Mouse (Mus musculus) kidney, adult 2 months (tissue): ENCODE data around the gene Sprr2f. TPM values are rescaled to one million over a fixed set of nuclear protein-coding genes. Genes with fewer than 3 reads are reported as not detected.

Experiments
- DNase-seq: peaks from one replicate; pipeline ENCODE4 v3.0.0; 2021
- H3K27ac ChIP-seq: fragments of 200-500 bp; 2 replicates; pipeline ENCODE4 v1.5.1; 2012; ENCODE audit warnings: low read depth, low read length, control low read depth, inconsistent platforms; ENCODE audit not compliant: insufficient read depth
- H3K27me3 ChIP-seq: fragments of 200-500 bp; replicated peaks from 2 replicates; pipeline ENCODE4 v1.6.1; 2012; ENCODE audit warnings: mild to moderate bottlenecking, moderate library complexity, low read length, inconsistent platforms; ENCODE audit not compliant: control insufficient read depth, insufficient read depth
- H3K36me3 ChIP-seq: fragments of 200-500 bp; 2 replicates; pipeline ENCODE4 v1.6.1; 2012; ENCODE audit warnings: mild to moderate bottlenecking, moderate library complexity, low read length, inconsistent platforms; ENCODE audit not compliant: control insufficient read depth, insufficient read depth
- H3K4me1 ChIP-seq: fragments of 200-500 bp; 2 replicates; pipeline ENCODE4 v1.6.1; 2011; ENCODE audit warnings: low read length; ENCODE audit not compliant: control insufficient read depth, insufficient read depth
- H3K4me3 ChIP-seq: fragments of 200-500 bp; 2 replicates; pipeline ENCODE4 v1.5.1; 2011; ENCODE audit warnings: mild to moderate bottlenecking, low read depth, low read length, control low read depth; ENCODE audit not compliant: insufficient read depth
- CTCF ChIP-seq: fragments of 200-500 bp; conservative IDR thresholded peaks from 2 replicates; pipeline ENCODE4 v1.5.1; 2011; ENCODE audit warnings: low read depth, mild to moderate bottlenecking, control low read depth, low read length, moderate library complexity, mixed read lengths; ENCODE audit not compliant: insufficient read depth, insufficient read length
- POLR2A ChIP-seq: fragments of 200-500 bp; IDR thresholded peaks from one replicate; pipeline ENCODE4 v1.6.1; 2011; ENCODE audit warnings: low read depth, low read length, control low read depth
- WGBS: fragments of 180-500 bp; shearing (Covaris S2); methylation state at CpG from one replicate; pipeline ENCODE4 v1.1.7; 2018; 5-methylcytosine and 5-hydroxymethylcytosine counted together
- polyA plus RNA-seq: library from polyadenylated mRNA; depleted of rRNA; stranded (reverse); fragments of >200 nt; gene quantifications from 2 replicates; pipeline ENCODE4 v1.2.3, GENCODE M21; 2012; rRNA removed

Sprr2f gene
- polyA plus RNA-seq, result 0.25 and 0.54 TPM in 2 replicates

DNA sequence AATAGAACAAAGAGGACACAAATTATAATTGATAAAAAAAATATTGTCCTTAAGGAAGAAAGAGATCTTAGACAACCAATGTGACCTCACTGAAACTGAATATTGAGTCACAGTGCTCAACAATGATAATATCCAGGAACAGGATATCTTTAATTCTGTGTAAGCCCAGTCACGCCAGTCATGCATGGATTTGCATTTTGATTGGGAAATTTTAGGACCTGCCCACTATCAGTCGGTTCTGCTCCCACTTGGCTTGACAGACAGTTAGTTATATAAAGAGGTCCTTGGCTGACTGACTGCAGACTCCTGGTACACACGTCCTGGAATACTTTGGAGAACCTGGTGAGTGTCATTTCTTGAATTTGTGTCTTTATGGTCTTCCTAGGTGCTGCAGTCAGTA lies at the start of gene Sprr2f:
Sprr2f (plus strand) TSS at position 301 of the 400 bp plus-strand sequence.
- no peaks in the 10 kb centered on the region for H3K4me1 ChIP-seq
- no peak for DNase-seq
- H3K27me3 ChIP-seq, result no peaks in the 10 kb centered on the region
- WGBS, result 53% methylated on average over 3 of the region's 3 CpGs
- H3K27ac ChIP-seq, result no peak within 1 kb of the TSS
- H3K36me3 ChIP-seq, result no peaks in the 10 kb centered on the region
- no peak within 1 kb of the TSS for H3K4me3 ChIP-seq
- TF ChIP-seq POLR2A (no peak), CTCF (no peak)

DNA sequence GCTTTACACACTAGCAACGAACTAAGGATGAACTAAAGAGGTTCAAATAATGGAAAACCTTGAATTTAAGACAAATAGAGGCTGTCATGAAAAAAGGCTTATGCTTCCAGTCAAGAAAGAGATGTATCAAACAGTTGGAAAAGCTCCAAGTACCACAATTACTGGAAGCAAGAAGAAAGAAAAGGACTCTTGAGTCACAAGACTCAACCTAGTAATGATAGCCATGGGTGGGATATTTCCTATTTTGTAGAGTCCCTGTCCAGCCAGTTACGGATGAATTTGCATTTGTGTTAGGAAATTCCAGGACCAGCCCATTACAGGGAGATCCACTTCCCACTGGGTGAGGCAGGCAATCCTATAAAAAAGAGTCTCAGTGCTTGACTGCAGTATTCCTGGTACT lies 48.7 kb upstream of the Sprr2f start, which contains the start of gene Sprr2b:
Sprr2b (plus strand) TSS at position 301 of the 400 bp plus-strand sequence.
- TF ChIP-seq POLR2A (no peak), CTCF (no peak)
- 81% methylated on average over 2 of the region's 2 CpGs for WGBS
- no peaks in the 10 kb centered on the region for H3K27me3 ChIP-seq

DNA sequence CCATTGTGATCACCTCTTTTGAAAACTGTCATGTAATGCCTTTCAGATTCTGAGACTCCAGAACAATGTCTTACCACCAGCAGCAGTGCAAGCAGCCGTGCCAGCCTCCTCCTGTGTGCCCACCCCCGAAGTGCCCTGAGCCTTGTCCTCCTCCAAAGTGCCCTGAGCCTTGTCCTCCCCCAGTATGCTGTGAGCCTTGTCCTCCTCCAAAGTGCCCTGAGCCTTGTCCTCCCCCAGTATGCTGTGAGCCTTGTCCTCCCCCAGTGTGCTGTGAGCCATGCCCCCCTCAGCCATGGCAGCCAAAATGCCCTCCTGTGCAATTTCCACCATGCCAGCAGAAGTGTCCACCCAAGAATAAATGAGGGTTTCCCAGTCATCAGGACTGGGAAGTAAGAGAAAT lies 47.6 kb upstream of the Sprr2f start:
- no peaks in the 10 kb centered on the region for H3K27me3 ChIP-seq
- H3K27ac ChIP-seq, result no peak overlapping the region
- no peak overlapping the region for H3K4me3 ChIP-seq
- no peaks in the 10 kb centered on the region for H3K36me3 ChIP-seq
- TF ChIP-seq CTCF, result no peak
- TF ChIP-seq POLR2A, result no peak
- WGBS, result 27% methylated on average over 2 of the region's 2 CpGs
- DNase-seq, result no peak
- no peaks in the 10 kb centered on the region for H3K4me1 ChIP-seq

More for the DNA sequence above, 48.7 kb upstream of the Sprr2f start, which contains the start of gene Sprr2b:
- no peak for DNase-seq
- Histone ChIP-seq H3K27ac (no peak within 1 kb of the TSS), H3K4me1 (no peaks in the 10 kb centered on the region), H3K36me3 (no peaks in the 10 kb centered on the region), H3K4me3 (no peak within 1 kb of the TSS)

DNA sequence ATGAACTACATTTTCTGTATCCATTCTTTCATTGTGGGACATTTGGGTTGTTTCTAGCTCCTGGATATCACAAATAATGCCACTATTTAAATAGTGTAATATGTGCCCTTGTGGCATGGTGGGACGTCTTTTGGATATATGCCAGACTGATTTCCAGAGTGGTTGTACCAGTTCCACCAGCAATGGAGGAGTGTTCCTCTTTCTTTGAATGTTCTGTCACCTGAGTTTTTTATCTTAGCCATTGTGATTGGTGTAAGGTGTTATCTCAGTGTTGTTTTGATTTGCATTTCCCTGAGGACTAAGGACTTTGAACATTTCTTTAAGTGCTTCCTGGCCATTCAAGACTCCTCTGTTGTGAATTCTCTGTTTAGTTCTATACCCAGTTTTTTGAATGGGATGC lies 28.7 kb upstream of the Sprr2f start:
- TF ChIP-seq CTCF, result no peak
- no peak for TF ChIP-seq POLR2A
- Histone ChIP-seq H3K4me1 (no peaks in the 10 kb centered on the region), H3K36me3 (no peaks in the 10 kb centered on the region), H3K27ac (no peak overlapping the region), H3K27me3 (no peaks in the 10 kb centered on the region), H3K4me3 (no peak overlapping the region)
- no peak for DNase-seq
- 68% methylated on average over 1 of the region's 1 CpGs for WGBS

DNA sequence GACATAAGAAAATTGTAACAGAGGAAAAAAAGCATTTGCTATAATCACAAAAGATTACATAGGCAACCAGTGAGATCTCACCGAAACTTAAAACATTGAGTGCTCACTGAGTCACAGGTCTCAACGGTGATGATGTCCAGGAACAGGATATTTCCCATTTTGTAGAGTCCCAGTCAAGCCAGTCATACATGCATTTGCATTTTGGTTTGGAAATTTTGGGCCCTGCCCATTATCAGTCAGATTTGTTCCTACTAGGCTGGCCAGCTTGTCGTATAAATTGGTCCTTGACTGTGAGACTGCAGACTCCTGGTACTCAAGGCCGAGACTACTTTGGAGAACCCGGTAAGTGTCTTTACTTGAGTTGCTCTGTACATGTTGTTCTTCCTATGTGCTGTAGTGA lies 26.1 kb upstream of the Sprr2f start, which contains the start of gene Sprr2d:
Sprr2d (plus strand) TSS at position 301 of the 400 bp plus-strand sequence.
- no peak within 1 kb of the TSS for H3K4me3 ChIP-seq
- DNase-seq, result no peak
- H3K36me3 ChIP-seq, result no peaks in the 10 kb centered on the region
- TF ChIP-seq CTCF (no peak), POLR2A (no peak)
- 92% methylated on average over 5 of the region's 5 CpGs for WGBS
- H3K27me3 ChIP-seq, result no peaks in the 10 kb centered on the region
- no peak within 1 kb of the TSS for H3K27ac ChIP-seq
- no peaks in the 10 kb centered on the region for H3K4me1 ChIP-seq

DNA sequence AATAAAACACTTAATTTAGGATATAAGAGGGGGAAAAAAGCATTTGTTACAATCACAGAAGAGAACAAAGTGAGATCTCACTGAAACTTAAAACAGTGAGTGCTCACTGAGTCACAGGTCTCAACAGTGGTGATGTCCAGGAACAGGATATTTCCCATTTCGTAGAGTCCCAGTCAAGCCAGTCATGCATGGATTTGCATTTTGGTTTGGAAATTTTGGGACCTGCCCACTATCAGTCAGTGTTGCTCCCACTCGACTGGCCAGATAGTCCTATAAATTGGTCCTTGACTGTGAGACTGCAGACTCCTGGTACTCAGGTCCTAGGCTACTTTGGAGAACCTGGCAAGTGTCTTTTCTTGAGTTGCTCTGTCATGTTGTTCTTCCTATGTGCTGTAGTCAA lies 13.1 kb upstream of the Sprr2f start, which contains the start of gene Sprr2e:
Sprr2e (plus strand) TSS at position 301 of the 400 bp plus-strand sequence.
- H3K4me1 ChIP-seq, result no peaks in the 10 kb centered on the region
- no peak within 1 kb of the TSS for H3K27ac ChIP-seq
- TF ChIP-seq CTCF (no peak), POLR2A (no peak)

DNA sequence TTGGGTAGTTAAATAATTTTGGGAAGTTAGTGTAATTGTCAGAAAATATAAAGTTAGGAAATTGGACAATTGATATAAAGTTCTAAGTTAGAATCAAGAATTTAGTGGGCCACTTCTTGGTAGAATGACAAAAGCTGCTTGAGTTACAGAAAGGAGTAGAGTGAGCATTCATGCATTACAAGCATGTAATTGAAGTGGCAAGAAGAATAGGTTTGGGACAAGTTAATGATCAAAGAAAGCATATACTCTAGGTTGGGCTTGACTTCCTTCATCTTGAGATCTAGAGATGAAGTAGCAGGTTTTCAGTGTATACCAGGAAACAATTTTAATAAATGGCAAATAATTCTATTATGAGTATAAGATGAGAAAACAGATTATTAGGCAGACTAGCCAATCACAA lies 3.4 kb upstream of the Sprr2f start:
- TF ChIP-seq CTCF, result no peak
- TF ChIP-seq POLR2A, result no peak
- H3K4me1 ChIP-seq, result no peaks in the 10 kb centered on the region
- no peak for DNase-seq
- H3K4me3 ChIP-seq, result no peak overlapping the region
- no peak overlapping the region for H3K27ac ChIP-seq
- H3K36me3 ChIP-seq, result no peaks in the 10 kb centered on the region
- H3K27me3 ChIP-seq, result no peaks in the 10 kb centered on the region

More for the DNA sequence above, 13.1 kb upstream of the Sprr2f start, which contains the start of gene Sprr2e:
- no peak for DNase-seq
- WGBS, result 79% methylated on average over 2 of the region's 2 CpGs
- Histone ChIP-seq H3K4me3 (no peak within 1 kb of the TSS), H3K36me3 (no peaks in the 10 kb centered on the region), H3K27me3 (no peaks in the 10 kb centered on the region)
